Comparison of ENCODE assay signal across 13 mouse cellular contexts in genomic region chr4:141595605-141596268, GRCm38 (mm10). TPM values are rescaled to one million over a fixed set of nuclear protein-coding genes. Genes with fewer than 3 reads are reported as not detected.
DNase-seq lines count a peak whose midpoint lies in the region; ATAC-seq and TF ChIP-seq lines count a peak whose summit lies in the region.
"Had no signal": no experiment of that assay in that cellular context is flagged by ENCODE, and none has a peak within 500 bp of the region (broad histone marks: within the 10 kb centered on the region; RNA-seq: fewer than 3 reads in every experiment).

No protein-coding gene starts in this region.

- TF ChIP-seq CTCF in kidney, adult 2 months (conservative IDR thresholded peaks at IDR 0.05; ENCODE audit: insufficient read depth, insufficient read length, low read depth, low read length): peak; percentile 56
- peak; percentile 15; the same call in 1 of the 2 replicates for TF ChIP-seq CTCF in E14TG2a.4 (conservative IDR thresholded peaks at IDR 0.05; ENCODE audit: low read length)

- no peaks in the 10 kb centered on the region for H3K36me3 ChIP-seq in kidney, adult 2 months (ENCODE audit: control insufficient read depth, insufficient read depth, low read length)
- peaks cover 28% of the 10 kb centered on the region for H3K36me3 ChIP-seq in kidney, embryonic 16.5 days (ENCODE audit: insufficient read depth, low read length)
- H3K36me3 ChIP-seq in E14TG2a.4 (ENCODE audit: insufficient read depth, low read length): peaks cover 66% of the 10 kb centered on the region
- no peaks in the 10 kb centered on the region for H3K36me3 ChIP-seq in midbrain, embryonic 10.5 days

- no peak for TF ChIP-seq POLR2A in kidney, adult 2 months (IDR thresholded peaks at IDR 0.05; ENCODE audit: low read depth, low read length)

- 0 out of 2 replicates have a peak, but pooled peaks cover 4% of the 10 kb centered on the region for H3K4me1 ChIP-seq in kidney, adult 2 months (ENCODE audit: control insufficient read depth, insufficient read depth, low read length)
- peaks cover 24% of the 10 kb centered on the region; the same call in 1 of the 2 replicates for H3K4me1 ChIP-seq in kidney, embryonic 16.5 days (ENCODE audit: insufficient read depth, low read length)
- H3K4me1 ChIP-seq in E14TG2a.4 (replicated peaks; ENCODE audit: low read depth, low read length): peaks cover 80% of the 10 kb centered on the region
- H3K4me1 ChIP-seq in midbrain, embryonic 10.5 days: peaks cover 33% of the 10 kb centered on the region

- H3K4me2 ChIP-seq in kidney, embryonic 16.5 days (replicated peaks; ENCODE audit: low read depth, low read length): no peak overlapping the region
- H3K4me2 ChIP-seq: heart, embryonic 13.5 days had no signal

- H3K9me3 ChIP-seq in kidney, embryonic 16.5 days (ENCODE audit: low read length): no peaks in the 10 kb centered on the region
- H3K9me3 ChIP-seq in E14TG2a.4 (ENCODE audit: low read length): no peaks in the 10 kb centered on the region
- no peaks in the 10 kb centered on the region for H3K9me3 ChIP-seq in midbrain, embryonic 10.5 days (replicated peaks)
- H3K9me3 ChIP-seq: heart, embryonic 13.5 days had no signal

- peak; percentile 66 for DNase-seq in kidney, adult 2 months
- DNase-seq in kidney, postnatal 4 days: peak; percentile 70 to 77
- no peak for DNase-seq in midbrain, embryonic 10.5 days (ENCODE audit: low spot score)
- DNase-seq in adrenal gland, adult 18-20 months (ENCODE audit: low spot score in 2 of 2): no peak
- DNase-seq in urinary bladder, adult 2 months (ENCODE audit: low spot score): no peak
- DNase-seq: right cerebral cortex, postnatal 25 days had no signal

- no peak for ATAC-seq in kidney, embryonic 16.5 days (ENCODE audit: low FRiP score, low TSS enrichment)
- ATAC-seq in common myeloid progenitor, adult 5-6 weeks (replicated peaks; ENCODE audit: low read depth, poor library complexity, severe bottlenecking): peak; percentile 42; the same call in 1 of the 2 replicates
- ATAC-seq: hindbrain, embryonic 16.5 days had no signal

- no peak overlapping the region for H3K27ac ChIP-seq in kidney, adult 2 months (ENCODE audit: insufficient read depth, low read depth, low read length)
- no peak overlapping the region for H3K27ac ChIP-seq in kidney, embryonic 16.5 days (ENCODE audit: low read length)
- H3K27ac ChIP-seq in midbrain, embryonic 10.5 days (replicated peaks): no peak overlapping the region
- H3K27ac ChIP-seq: heart, embryonic 13.5 days had no signal

- H3K27me3 ChIP-seq in kidney, adult 2 months (replicated peaks; ENCODE audit: control insufficient read depth, insufficient read depth, low read length): no peaks in the 10 kb centered on the region; the same call in 1 of the 2 replicates
- no peaks in the 10 kb centered on the region for H3K27me3 ChIP-seq in kidney, embryonic 16.5 days (ENCODE audit: insufficient read depth, low read length)
- no peaks in the 10 kb centered on the region for H3K27me3 ChIP-seq in E14TG2a.4 (ENCODE audit: insufficient read depth, low read length)
- peaks cover 36% of the 10 kb centered on the region for H3K27me3 ChIP-seq in midbrain, embryonic 10.5 days (ENCODE audit: low read depth, poor library complexity, severe bottlenecking)
- H3K27me3 ChIP-seq: heart, embryonic 13.5 days had no signal

- no peak overlapping the region for H3K4me3 ChIP-seq in kidney, adult 2 months (ENCODE audit: insufficient read depth, low read depth, low read length)
- H3K4me3 ChIP-seq in kidney, embryonic 16.5 days (ENCODE audit: low read length): no peak overlapping the region
- peak overlapping the region; percentile 96 for H3K4me3 ChIP-seq in E14TG2a.4 (replicated peaks; ENCODE audit: low read length)
- no peak overlapping the region for H3K4me3 ChIP-seq in midbrain, embryonic 10.5 days
- H3K4me3 ChIP-seq: heart, embryonic 13.5 days had no signal

- 44% methylated on average over 9 of the region's 9 CpGs for WGBS in kidney, adult 2 months
- 74% methylated on average over 9 of the region's 9 CpGs for WGBS in kidney, embryonic 16.5 days
- WGBS in midbrain, embryonic 10.5 days: 87% methylated on average over 9 of the region's 9 CpGs

- H3K9ac ChIP-seq in kidney, embryonic 16.5 days (replicated peaks; ENCODE audit: low read length): no peak overlapping the region
- H3K9ac ChIP-seq: heart, embryonic 13.5 days had no signal

RNA-seq across cellular contexts. Expression of gene Fblim1, which starts 10.2 kb away (rescaled TPM):
- 10.2 and 10.5 TPM in 2 replicates for polyA plus RNA-seq in kidney, adult 2 months (2012; rRNA removed)
- 76.4 and 85.2 TPM in 2 replicates for polyA plus RNA-seq in kidney, embryonic 16.5 days (2015; fragmentation: Nextera tagmentation; extraction: Ambion mirVana)
- total RNA-seq in common myeloid progenitor, adult 5-6 weeks (2017): not detected in 2 replicates
- polyA plus RNA-seq in midbrain, embryonic 10.5 days (2016; fragmentation: Nextera tagmentation; extraction: Ambion mirVana): 24.5 and 27.5 TPM in 2 replicates
- total RNA-seq in adrenal gland, adult 18-20 months (2021): 10 to 100 TPM in 1 of 2 experiments, 1 to 10 TPM in 1; 6.8 to 13.0 TPM
- polyA plus RNA-seq in urinary bladder, adult 2 months (2012; rRNA removed): 95.1 and 129 TPM in 2 replicates
- total RNA-seq: megakaryocyte, adult 5-6 weeks had no signal

RNA-seq across cellular contexts. Expression of gene Tmem82, which starts 22.7 kb away (rescaled TPM):
- polyA plus RNA-seq in kidney, adult 2 months (2012; rRNA removed): 29.0 and 32.3 TPM in 2 replicates
- 4.3 and 5.4 TPM in 2 replicates for polyA plus RNA-seq in kidney, embryonic 16.5 days (2015; fragmentation: Nextera tagmentation; extraction: Ambion mirVana)
- total RNA-seq in common myeloid progenitor, adult 5-6 weeks (2017): 0.29 and 0.32 TPM in 2 replicates
- 0.98 and 1.3 TPM in 2 replicates for polyA plus RNA-seq in midbrain, embryonic 10.5 days (2016; fragmentation: Nextera tagmentation; extraction: Ambion mirVana)
- 1 to 10 TPM; 1.1 to 2.8 TPM for total RNA-seq in adrenal gland, adult 18-20 months (2021)
- polyA plus RNA-seq in urinary bladder, adult 2 months (2012; rRNA removed): 0.87 and 0.94 TPM in 2 replicates

RNA-seq across cellular contexts. Expression of gene Slc25a34, which starts 27.9 kb away (rescaled TPM):
- polyA plus RNA-seq in kidney, adult 2 months (2012; rRNA removed): 30.1 and 33.8 TPM in 2 replicates
- polyA plus RNA-seq in kidney, embryonic 16.5 days (2015; fragmentation: Nextera tagmentation; extraction: Ambion mirVana): 0.54 and 0.69 TPM in 2 replicates
- 0.09 TPM in 1 of 2 replicates, not detected in the other for total RNA-seq in common myeloid progenitor, adult 5-6 weeks (2017)
- polyA plus RNA-seq in midbrain, embryonic 10.5 days (2016; fragmentation: Nextera tagmentation; extraction: Ambion mirVana): 0.05 TPM in 1 of 2 replicates, not detected in the other
- 10 to 100 TPM in 1 of 2 experiments, 1 to 10 TPM in 1; 3.5 to 10.3 TPM for total RNA-seq in adrenal gland, adult 18-20 months (2021)
- 0.10 and 0.14 TPM in 2 replicates for polyA plus RNA-seq in urinary bladder, adult 2 months (2012; rRNA removed)
- total RNA-seq: megakaryocyte, adult 5-6 weeks had no signal
- polyA plus RNA-seq: embryonic facial prominence, embryonic 11.5 days had no signal

RNA-seq across cellular contexts. Expression of gene Spen, which starts 57.3 kb away (rescaled TPM):
- polyA plus RNA-seq in kidney, adult 2 months (2012; rRNA removed): 15.9 and 19.6 TPM in 2 replicates
- 9.3 and 10.5 TPM in 2 replicates for polyA plus RNA-seq in kidney, embryonic 16.5 days (2015; fragmentation: Nextera tagmentation; extraction: Ambion mirVana)
- 32.7 and 43.0 TPM in 2 replicates for total RNA-seq in common myeloid progenitor, adult 5-6 weeks (2017)
- 12.3 and 14.8 TPM in 2 replicates for polyA plus RNA-seq in midbrain, embryonic 10.5 days (2016; fragmentation: Nextera tagmentation; extraction: Ambion mirVana)
- total RNA-seq in adrenal gland, adult 18-20 months (2021): 10 to 100 TPM; 49.4 to 53.7 TPM
- 3.5 and 10.7 TPM in 2 replicates for polyA plus RNA-seq in urinary bladder, adult 2 months (2012; rRNA removed)

Comparison
In these comparisons a context has a peak if more than half of its experiments do, and no peak if none do; other contexts are left out.
1. RNA of gene Slc25a34, which starts 27.9 kb away (polyA plus RNA-seq): 30.1 to 33.8 TPM in kidney, adult 2 months; 0.54 to 0.69 TPM in kidney, embryonic 16.5 days, 0.10 to 0.14 TPM in urinary bladder, adult 2 months and 0.05 TPM in midbrain, embryonic 10.5 days; every median in the first group is over 10 times any median in the second.
2. DNase-seq: peak in kidney, adult 2 months (single experiment) and kidney, postnatal 4 days (2 of 2); none in midbrain, embryonic 10.5 days (single experiment), adrenal gland, adult 18-20 months (0 of 2) and urinary bladder, adult 2 months (single experiment).